Mouse (Mus musculus) CH12.LX (cell line): ENCODE data around the gene Pdcd4. TPM values are rescaled to one million over a fixed set of nuclear protein-coding genes. Genes with fewer than 3 reads are reported as not detected.

Source experiments
- DNase-seq: peaks from one replicate; pipeline ENCODE4 v3.0.0-alpha.2; 2013; ENCODE audit errors: extremely low read depth
- H3K27ac ChIP-seq: 2 replicates; pipeline ENCODE4 v1.5.1; 2012; ENCODE audit warnings: low read depth, mild to moderate bottlenecking, control low read depth, moderate library complexity; ENCODE audit not compliant: insufficient read depth
- H3K27me3 ChIP-seq: replicated peaks from 2 replicates; pipeline ENCODE3; 2012; ENCODE audit warnings: inconsistent platforms
- H3K36me3 ChIP-seq, 2 experiments: replicated peaks in 1 of 2; 2 replicates each; pipeline versions ENCODE3 to v1.6.1; 2012; ENCODE audit warnings: inconsistent platforms in 1 of 2, low read length in 1 of 2, mild to moderate bottlenecking in 1 of 2, mixed read lengths in 1 of 2, moderate library complexity in 1 of 2; ENCODE audit not compliant: control insufficient read depth in 1 of 2, insufficient read depth in 1 of 2
- H3K4me1 ChIP-seq, 2 experiments: 2 replicates each; pipeline ENCODE4 v1.6.1; 2012; ENCODE audit warnings: inconsistent platforms in 1 of 2, moderate library complexity in 1 of 2; ENCODE audit not compliant: insufficient read depth in 2 of 2, control insufficient read depth in 1 of 2
- H3K4me2 ChIP-seq: 2 replicates; pipeline ENCODE4 v1.6.1; 2012; ENCODE audit warnings: low read depth, mild to moderate bottlenecking, control low read depth; ENCODE audit not compliant: poor library complexity, insufficient read depth, severe bottlenecking
- H3K4me3 ChIP-seq, 3 experiments: fragments of 150-350 bp in 1 of 3; sonication (generic) in 1 of 3; replicated peaks in 1 of 3; 2 replicates each; pipeline versions ENCODE3 to v1.5.1; 2011 to 2012; ENCODE audit warnings: low read depth in 2 of 3, low read length in 2 of 3, mild to moderate bottlenecking in 2 of 3, moderate library complexity in 2 of 3, control low read depth in 1 of 3, improper control_type of control experiment in 1 of 3, inconsistent platforms in 1 of 3, mixed read lengths in 1 of 3; ENCODE audit not compliant: poor library complexity in 1 of 3
- H3K79me2 ChIP-seq: replicated peaks from 2 replicates; pipeline ENCODE4 v1.6.1; 2012; ENCODE audit warnings: mild to moderate bottlenecking, moderate library complexity; ENCODE audit not compliant: control insufficient read depth, poor library complexity, insufficient read depth, severe bottlenecking; ENCODE audit errors: extremely low read depth
- H3K9ac ChIP-seq: 2 replicates; pipeline ENCODE4 v1.6.1; 2012; ENCODE audit warnings: low read depth, mild to moderate bottlenecking, control low read depth, moderate library complexity; ENCODE audit not compliant: insufficient read depth
- H3K9me3 ChIP-seq: replicated peaks from 2 replicates; pipeline ENCODE3; 2012; ENCODE audit warnings: low read length, inconsistent platforms, mixed read lengths
- CHD1 ChIP-seq: IDR thresholded peaks from 2 replicates; pipeline ENCODE4 v1.6.1; 2012; ENCODE audit warnings: low read depth, low read length, improper control_type of control experiment, inconsistent platforms
- ETS1 ChIP-seq: conservative IDR thresholded peaks from 2 replicates; pipeline ENCODE4 v1.6.1; 2012; ENCODE audit warnings: low read depth, mild to moderate bottlenecking, inconsistent platforms, low read length, improper control_type of control experiment, moderate library complexity
- IRF4 ChIP-seq: IDR thresholded peaks from 2 replicates; pipeline ENCODE4 v1.6.1; 2014; ENCODE audit warnings: low read depth, mild to moderate bottlenecking, inconsistent platforms, low read length, improper control_type of control experiment
- KAT2A ChIP-seq: IDR thresholded peaks from 2 replicates; pipeline ENCODE4 v1.6.1; 2012; ENCODE audit warnings: low read length, improper control_type of control experiment, inconsistent platforms; ENCODE audit not compliant: insufficient replicate concordance
- MAZ ChIP-seq: IDR thresholded peaks from 2 replicates; pipeline ENCODE4 v1.6.1; 2012; ENCODE audit warnings: low read depth, mild to moderate bottlenecking, inconsistent platforms, low read length, improper control_type of control experiment, moderate library complexity
- MXI1 ChIP-seq: IDR thresholded peaks from 2 replicates; pipeline ENCODE4 v1.6.1; 2011; ENCODE audit warnings: mild to moderate bottlenecking, low read depth, low read length, improper control_type of control experiment
- ZMIZ1 ChIP-seq: IDR thresholded peaks from 2 replicates; pipeline ENCODE4 v1.6.1; 2012; ENCODE audit warnings: low read depth, mild to moderate bottlenecking, inconsistent platforms, low read length, improper control_type of control experiment
- dilution Hi-C: fragments of 300-500 bp; cut with MboI; formaldehyde crosslinking; loops from 2 replicates; pipeline ENCODE4 v1.14.3; 2020; ENCODE audit warnings: low sequenced_read_pairs; ENCODE audit not compliant: extremely low pct_unique_long_range_greater_than_20kb, extremely low pct_ligation_motif_present
- in situ Hi-C: fragments of 300-500 bp; cut with MboI; formaldehyde crosslinking; loops from 3 replicates; pipeline ENCODE4 v1.14.3; 2019; ENCODE audit warnings: low sequenced_read_pairs, low pct_ligation_motif_present, low pct_unique_long_range_greater_than_20kb, mixed read lengths
- polyA plus RNA-seq: library from polyadenylated mRNA; unstranded; fragments of >175 nt; gene quantifications from 2 replicates; pipeline ENCODE4 v1.2.1, GENCODE M21; 2012; ENCODE audit warnings: low read depth; ENCODE audit not compliant: insufficient read length
- total RNA-seq, 2 experiments: library from RNA; depleted of rRNA; stranded (reverse); fragments of 300-350 nt in 1 of 2; fragments of >200 nt in 1 of 2; gene quantifications; 2 replicates each; pipeline ENCODE4 v1.2.3; 2012 to 2014

Gene Pdcd4
- total and polyA plus RNA-seq, 3 experiments, result 24.4 to 39.0 (median 26.3) TPM

DNA sequence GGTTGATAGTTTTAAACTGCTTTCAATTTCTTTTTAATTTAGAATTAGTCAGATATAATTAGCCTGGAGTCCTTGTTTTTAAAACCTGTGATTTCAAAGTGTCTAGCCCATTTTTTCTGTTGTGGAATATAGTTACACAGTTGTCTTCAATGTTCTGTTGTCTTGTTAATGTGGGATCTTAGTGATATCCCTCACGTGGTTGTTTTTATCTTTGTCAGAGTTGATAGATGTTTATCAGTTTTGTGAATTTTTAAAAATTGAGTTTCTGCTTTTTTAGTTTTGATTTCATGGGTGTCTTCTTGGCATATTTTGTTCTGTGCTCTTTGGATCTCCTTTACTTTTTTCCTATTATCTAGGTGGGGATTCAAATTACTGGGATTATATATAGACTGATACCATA lies 81.6 kb downstream of the Pdcd4 start:
- Histone ChIP-seq H3K27ac (no peak overlapping the region), H3K4me3 (no peak overlapping the region), H3K9ac (no peak overlapping the region), H3K4me2 (no peak overlapping the region), H3K36me3 (peaks cover 0 to 7% of the 10 kb centered on the region in 2 experiments), H3K27me3 (no peaks in the 10 kb centered on the region), H3K79me2 (peaks cover 11% of the 10 kb centered on the region; the same call in 1 of the 2 replicates), H3K9me3 (no peaks in the 10 kb centered on the region), H3K4me1 (peaks cover 0 to 19% of the 10 kb centered on the region in 2 experiments; a peak in 2 of 4 replicates)
- dilution Hi-C loops (no loop called here), in situ Hi-C loops (no loop called here)
- DNase-seq, result no peak
- TF ChIP-seq CHD1 (no peak), MAZ (no peak), IRF4 (no peak), KAT2A (no peak), MXI1 (no peak), ZMIZ1 (no peak), ETS1 (no peak)

Other genes starting within 250 kb of the Pdcd4 start
- 0.08 and 0.13 TPM in 2 replicates for gene Rbm20, start 214.9 kb upstream of the Pdcd4 start, total RNA-seq (2012; rRNA removed)
- 0.04 and 0.05 TPM in 2 replicates for gene Rbm20, start 214.9 kb upstream of the Pdcd4 start, total RNA-seq (2014; rRNA removed)
- gene Rbm20, start 214.9 kb upstream of the Pdcd4 start, polyA plus RNA-seq, result 0.49 and 0.56 TPM in 2 replicates
- 14.1 and 15.4 TPM in 2 replicates for gene Shoc2, start 52.1 kb downstream of the Pdcd4 start, total RNA-seq (2012; rRNA removed)
- 25.8 and 27.1 TPM in 2 replicates for gene Shoc2, start 52.1 kb downstream of the Pdcd4 start, total RNA-seq (2014; rRNA removed)
- 20.4 and 23.7 TPM in 2 replicates for gene Shoc2, start 52.1 kb downstream of the Pdcd4 start, polyA plus RNA-seq
- gene Bbip1, start 52.4 kb downstream of the Pdcd4 start, total RNA-seq (2012; rRNA removed), result 38.8 and 42.2 TPM in 2 replicates
- gene Bbip1, start 52.4 kb downstream of the Pdcd4 start, total RNA-seq (2014; rRNA removed), result 95.7 and 106 TPM in 2 replicates
- gene Bbip1, start 52.4 kb downstream of the Pdcd4 start, polyA plus RNA-seq, result 41.0 and 43.4 TPM in 2 replicates
- 0.04 TPM in 2 replicates for gene Adra2a, start 151.9 kb downstream of the Pdcd4 start, total RNA-seq (2012; rRNA removed)
- gene Adra2a, start 151.9 kb downstream of the Pdcd4 start, total RNA-seq (2014; rRNA removed), result 0.05 TPM in 1 of 2 replicates, not detected in the other
- gene Adra2a, start 151.9 kb downstream of the Pdcd4 start, polyA plus RNA-seq, result 0.07 TPM in 2 replicates